Mouse (Mus musculus) urinary bladder, postnatal 10 days (tissue): Measurements from ENCODE around the gene Mptx2.
"Not testable (repeated sequence)": the region's sequence is repeated elsewhere in the genome, so short reads cannot be mapped to it uniquely, and the experiment has no call there.

Experiments used
- DNase-seq: peaks from one replicate; pipeline ENCODE4 v3.0.0; 2022; ENCODE audit warnings: low spot score

Mptx2 gene

DNA sequence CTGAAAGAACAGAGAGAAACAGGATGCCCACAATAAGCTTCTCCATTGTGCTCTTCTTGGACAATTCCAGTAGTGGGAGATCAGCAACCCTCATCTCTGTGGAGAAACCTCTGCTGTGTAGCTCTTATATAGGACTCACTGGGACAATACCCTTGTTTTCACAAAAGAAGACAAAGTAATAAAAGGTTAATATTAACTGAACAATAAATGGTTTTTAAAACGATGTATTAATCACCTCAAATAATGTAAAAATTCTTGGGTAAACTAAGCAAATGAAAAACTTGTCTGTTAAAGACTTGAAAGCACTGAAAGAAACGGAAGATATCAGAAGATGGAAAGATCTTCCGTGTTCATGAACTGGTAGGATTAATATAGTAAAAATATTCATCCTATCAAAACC lies at the start of gene Mptx2:
Gene Mptx2, minus strand, starts transcription at position 101 of the 400 bp plus-strand sequence.
- DNase-seq = no peak

DNA sequence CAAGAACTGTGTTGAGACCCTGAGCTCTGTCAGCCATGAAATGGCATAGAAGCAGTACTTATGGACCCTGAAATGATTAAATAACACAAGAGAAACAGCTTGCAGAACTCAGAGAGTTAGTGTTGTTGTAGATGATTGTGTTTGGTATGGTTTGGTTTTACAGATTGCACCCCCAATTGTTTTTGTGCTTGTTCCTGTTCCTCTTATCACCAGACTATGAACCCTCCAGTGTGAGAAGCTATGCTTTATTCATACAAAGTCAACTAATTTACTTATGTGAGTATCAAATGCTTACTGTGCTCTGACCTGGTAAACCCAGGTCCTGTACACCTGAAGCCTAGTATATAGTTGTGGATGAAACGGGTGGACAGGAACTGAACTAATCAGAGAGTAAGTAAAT lies 49.0 kb upstream of the Mptx2 start:
- DNase-seq = no peak

DNA sequence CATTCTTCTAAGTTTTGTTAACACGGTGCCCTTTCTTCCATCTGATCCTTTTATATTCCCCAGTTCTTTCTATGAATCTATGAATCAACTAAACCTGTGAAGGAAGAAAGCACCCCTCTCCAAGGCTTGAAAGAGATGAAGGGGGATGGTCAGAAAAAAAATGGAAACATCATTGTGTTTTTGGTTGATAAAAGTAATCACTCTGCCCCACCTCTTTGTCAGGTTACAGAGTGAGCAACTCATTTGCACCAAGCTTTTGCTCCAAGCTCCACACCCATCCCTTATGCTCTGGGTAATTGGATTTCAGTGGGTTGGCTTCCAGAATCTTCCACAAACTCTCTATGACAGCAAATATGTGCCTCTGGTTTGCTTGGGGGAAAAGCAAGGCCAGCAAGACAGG lies 47.8 kb upstream of the Mptx2 start:
- DNase-seq = no peak

GRCm38 (mm10) chr1:173324961-173325360 lies 47.4 kb upstream of the Mptx2 start:
- no peak for DNase-seq

DNA sequence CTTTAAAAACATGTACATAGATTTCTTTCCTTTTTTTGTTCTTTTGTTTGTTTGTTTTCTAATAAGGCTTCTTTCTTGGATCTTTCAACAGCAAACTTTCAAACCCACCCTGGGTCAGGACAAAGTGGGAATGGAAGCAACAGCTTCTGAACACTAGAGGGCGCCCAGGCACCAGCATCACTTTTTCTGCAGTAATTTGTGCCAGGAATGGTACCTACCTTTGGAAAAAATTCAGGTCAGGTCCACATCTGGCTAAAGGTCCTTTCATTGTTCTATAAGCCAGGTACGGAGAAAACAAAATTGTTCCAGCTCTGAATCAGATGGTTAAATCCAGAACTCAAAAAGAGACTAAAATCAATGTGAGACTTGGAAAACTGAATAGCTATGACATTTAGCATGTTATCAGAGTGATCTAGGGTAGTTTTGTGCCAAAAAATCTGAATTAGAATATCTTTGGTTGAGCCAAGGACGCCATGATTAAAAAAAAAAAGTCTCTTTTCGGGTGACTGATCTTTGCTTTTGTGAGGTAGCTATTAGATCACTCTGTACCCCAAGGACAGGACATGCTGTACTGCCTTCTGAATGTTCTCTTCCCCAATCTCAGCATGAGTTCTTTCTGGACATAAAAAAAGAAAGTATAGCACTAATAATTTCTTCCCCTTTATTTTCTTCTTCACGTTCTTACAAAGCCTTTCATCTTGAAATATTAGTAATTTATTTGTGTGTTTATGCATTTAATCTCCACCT lies 46.4 kb upstream of the Mptx2 start:
- no peak for DNase-seq

DNA sequence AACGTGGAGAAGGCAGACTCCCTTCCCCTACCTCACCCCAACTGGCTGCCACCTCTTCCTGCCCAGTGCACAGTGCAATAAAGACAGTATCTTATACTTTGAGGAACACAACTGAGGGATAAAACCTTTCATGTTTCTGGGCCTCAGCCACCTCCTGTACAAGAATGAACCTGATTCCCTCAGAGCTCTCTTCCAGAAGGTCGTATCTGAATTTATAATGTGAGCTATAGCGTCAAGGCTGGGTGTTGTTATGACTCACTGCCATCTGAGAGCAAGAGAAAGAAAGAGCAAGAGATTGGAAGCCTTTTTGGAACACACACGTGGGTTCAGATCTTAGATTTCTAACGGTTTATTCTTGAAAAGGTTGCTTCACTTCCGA lies 44.7 kb upstream of the Mptx2 start:
- DNase-seq = no peak

- no peak for DNase-seq
These were observed 44.1 kb upstream of the Mptx2 start for GRCm38 (mm10) chr1:173321593-173322248.

DNA sequence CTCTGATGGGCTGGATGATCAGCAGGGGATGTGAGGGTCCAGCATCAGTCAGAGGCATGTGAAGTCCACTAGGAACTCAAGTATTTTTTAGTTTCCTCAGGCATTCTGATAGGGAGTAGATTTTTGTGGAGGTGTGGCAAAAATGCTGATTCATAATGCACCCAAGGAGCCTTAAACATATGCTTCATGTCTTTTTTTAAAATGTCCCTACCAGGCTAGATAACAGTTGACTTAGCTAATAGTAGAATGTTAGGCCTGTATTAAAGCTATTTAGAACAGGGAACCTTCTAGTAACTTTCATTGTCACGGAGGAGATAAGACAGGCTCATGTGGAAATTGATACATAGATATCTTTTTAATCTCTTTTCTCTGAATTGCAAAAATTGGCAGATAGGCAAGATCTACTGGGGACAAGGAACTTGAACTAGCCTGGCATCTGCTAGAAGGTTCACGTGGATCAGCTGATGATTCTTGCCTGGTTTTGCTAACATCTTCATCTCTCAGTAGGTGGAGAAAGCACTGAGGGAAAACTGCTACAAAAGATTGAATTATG lies 40.4 kb upstream of the Mptx2 start:
- no peak for DNase-seq

DNA sequence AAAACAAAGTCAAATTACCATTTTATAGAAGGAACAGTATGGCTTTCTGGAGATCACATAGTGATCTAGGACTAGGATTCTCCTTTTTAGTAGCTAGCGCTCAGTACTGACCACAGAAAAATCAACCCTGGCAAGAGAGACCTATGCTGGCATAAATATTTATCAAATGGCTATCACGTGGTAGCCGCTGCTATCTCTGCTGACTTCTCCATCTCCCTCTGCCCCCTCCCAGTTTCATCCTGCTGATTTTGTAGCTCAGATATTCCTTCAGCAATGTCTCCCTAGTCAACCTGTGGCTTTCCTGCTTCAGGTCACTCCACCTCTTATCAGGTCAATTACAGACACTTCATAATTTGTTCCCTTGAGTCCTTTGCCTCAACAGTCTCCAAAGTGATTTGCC lies 38.1 kb upstream of the Mptx2 start:
- no peak for DNase-seq

- not testable (repeated sequence) for DNase-seq
These were observed 36.0 kb upstream of the Mptx2 start for GRCm38 (mm10) chr1:173313535-173314050.

- DNase-seq = not testable (repeated sequence)
These were observed 25.2 kb upstream of the Mptx2 start for GRCm38 (mm10) chr1:173302795-173303194.

DNA sequence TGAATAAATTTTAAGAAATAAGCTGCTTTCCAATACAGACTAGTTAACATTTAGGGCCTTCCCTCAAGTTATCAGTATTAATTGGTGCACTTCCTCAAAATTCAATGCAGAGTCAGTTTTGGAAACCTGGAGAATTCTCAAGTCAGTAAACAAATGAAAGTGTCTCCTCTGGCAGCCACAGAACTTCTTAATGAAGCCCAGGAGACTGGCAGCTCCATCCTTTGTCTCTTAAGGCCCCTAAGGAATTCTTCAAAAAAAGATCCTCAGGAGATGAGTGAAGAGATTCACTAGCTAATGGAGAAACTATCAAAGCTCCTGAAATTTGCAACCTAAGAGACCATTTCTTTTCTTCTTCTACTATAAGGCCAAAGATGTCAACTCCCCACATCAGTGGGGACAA lies 11.9 kb downstream of the Mptx2 start, which contains the start of gene Olfr418:
Gene Olfr418, plus strand, starts transcription at position 301 of the 400 bp plus-strand sequence.
- DNase-seq = no peak

- no peak for DNase-seq
These were observed 27.7 kb downstream of the Mptx2 start for GRCm38 (mm10) chr1:173249888-173250287.

GRCm38 (mm10) chr1:173237004-173237403 lies 40.6 kb downstream of the Mptx2 start:
- DNase-seq = not testable (repeated sequence)

GRCm38 (mm10) chr1:173227081-173227480 lies 50.5 kb downstream of the Mptx2 start, which contains the start of gene Fcer1a:
Fcer1a (minus strand) TSS chr1:173227214.
- no peak for DNase-seq
